Mouse (Mus musculus) neural tube, embryonic 10.5 days (tissue): ENCODE results near the gene Eml6.
"Not testable (repeated sequence)": the region's sequence is repeated elsewhere in the genome, so short reads cannot be mapped to it uniquely, and the experiment has no call there.

Experiments
- DNase-seq: peaks from one replicate; pipeline ENCODE4 v3.0.0-alpha.2; 2017; ENCODE audit warnings: low spot score; ENCODE audit errors: extremely low spot score

The Eml6 gene

DNA sequence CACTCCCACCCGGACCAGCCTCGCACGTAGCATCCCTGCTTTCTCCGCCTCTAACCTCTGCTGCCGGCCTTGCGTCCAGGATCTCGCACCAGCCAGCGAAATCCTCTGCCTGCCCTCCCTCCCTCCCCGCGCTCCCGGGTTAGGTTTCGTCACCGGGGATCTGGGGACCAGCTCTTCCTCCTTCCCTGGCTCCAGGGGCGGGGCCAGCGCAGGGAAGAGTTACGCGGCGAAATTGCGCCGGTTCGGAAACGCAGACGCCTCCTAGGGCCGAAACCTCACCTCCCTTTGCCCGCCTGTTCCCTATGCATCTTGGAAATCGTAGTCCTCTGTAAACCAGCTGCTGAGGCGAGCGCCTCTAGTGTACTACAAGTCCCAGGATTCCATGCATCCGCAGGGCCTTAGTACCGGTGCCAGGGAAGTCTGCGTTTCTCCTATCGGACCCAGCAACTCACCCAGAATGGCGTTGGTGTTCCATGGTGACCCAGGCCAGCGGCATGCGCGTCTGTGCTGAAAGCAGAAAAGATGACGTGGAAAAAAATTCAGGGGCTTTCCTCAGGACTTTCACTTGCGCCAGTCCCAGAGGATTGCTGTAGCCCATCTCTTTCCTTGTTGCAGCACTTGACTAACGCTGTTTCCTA, at the start of gene Eml6:
Eml6 (minus strand) TSS at position 199 of the 638 bp plus-strand sequence.
- peak; percentile 92 for DNase-seq

DNA sequence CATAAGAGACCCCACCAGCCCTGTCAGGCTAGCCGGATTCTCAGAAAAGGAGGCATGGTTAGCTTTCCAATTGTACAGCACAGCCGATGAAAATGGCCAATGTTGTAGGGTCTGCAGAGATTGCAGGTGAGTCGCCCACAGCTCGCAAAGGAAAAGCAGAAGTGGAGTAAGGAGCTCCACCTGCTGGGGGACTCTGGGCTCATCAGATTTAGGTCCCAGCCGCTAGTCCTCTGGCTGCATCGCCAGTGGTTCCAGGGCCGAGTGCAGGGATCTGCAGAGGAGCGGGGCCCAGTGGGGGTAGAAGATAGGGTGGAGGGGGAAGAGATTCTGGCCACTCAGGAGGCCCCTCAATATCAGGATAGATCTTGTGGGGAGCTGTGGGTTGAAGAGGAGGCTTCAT, 31.5 kb upstream of the Eml6 start:
- no peak for DNase-seq

DNA sequence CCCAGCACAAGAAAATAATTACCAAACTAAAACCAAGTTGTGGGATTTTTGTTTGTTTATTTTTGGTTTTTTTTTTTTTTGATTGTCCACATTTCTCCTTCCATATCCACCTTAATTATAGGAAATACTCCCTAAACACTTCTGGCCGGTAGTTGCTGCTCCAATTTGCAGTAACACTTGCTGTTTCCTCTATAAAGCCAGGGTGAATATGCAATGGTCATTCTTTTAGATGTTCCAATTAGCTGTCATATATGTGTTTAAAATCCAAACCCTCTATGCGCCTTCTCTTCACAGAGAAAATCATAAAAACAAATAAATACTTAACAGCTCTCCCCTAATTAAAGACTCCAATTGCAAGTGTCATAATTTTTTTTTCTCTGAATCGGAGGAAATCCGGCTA, 689 bp downstream of the Eml6 start:
- no peak for DNase-seq

GRCm38 (mm10) chr11:30024261-30025071, 1.4 kb downstream of the Eml6 start:
- DNase-seq = peak; percentile 61

- no peak for DNase-seq
Measured at GRCm38 (mm10) chr11:29986257-29986656, 39.6 kb downstream of the Eml6 start.

DNA sequence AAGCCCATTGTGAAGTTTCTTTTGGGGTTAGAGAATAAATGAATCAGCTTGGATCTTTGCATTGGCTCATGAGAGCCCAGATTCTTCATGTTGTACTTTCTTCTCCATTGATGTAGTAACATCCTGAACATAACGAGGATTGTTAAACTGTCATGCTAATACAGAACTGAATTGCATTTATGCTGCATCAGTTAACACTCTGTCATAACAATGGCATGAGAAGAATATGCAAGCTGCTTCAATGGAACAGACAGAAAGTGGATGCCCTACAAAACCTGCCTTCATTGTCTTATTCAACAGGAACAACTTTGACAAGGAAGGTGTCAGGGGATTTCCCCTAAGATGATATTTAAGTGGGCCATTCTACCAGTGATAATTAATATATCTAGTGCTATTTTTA, 57.0 kb downstream of the Eml6 start:
- no peak for DNase-seq

DNA sequence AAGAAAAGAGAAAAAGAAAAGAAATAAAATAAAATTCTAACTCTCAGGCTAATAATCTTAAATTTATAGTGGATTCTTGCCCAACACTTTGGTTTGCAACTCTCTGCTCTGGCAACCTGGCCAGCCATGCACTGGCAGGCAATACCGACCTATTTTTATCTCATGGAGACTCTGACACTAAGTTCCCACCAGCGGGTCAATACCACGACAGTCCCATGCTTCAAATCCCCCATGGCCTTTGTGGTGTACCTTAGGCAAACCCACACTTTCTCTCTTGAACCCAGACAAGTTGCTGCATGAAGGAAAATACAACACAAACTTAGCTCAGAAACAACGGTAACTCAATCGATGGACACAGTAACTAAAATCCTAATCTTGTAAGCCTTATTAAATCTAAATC, 66.5 kb downstream of the Eml6 start:
- DNase-seq = no peak

GRCm38 (mm10) chr11:29944661-29945060, 81.2 kb downstream of the Eml6 start:
- no peak for DNase-seq

GRCm38 (mm10) chr11:29924332-29924731, 101.5 kb downstream of the Eml6 start:
- no peak for DNase-seq

DNA sequence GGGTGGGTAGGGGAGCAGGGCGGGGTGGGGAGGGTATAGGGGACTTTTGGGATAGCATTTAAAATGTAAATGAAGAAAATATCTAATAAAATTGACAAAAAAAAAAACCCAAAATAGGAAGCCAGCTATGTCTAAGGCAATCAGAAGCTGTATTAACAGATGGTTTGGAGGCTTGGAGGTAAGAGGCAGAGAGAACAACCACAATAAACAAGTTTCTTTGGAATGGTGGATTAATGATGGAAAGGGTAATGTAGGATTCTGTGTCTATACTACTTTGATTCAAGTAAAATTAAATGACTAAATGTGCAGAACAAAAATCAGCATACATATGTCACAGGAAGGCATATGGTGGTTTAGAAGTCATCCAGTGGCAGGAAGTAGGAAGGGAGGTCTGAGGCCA, 102.0 kb downstream of the Eml6 start:
- DNase-seq = no peak

- no peak for DNase-seq
Measured at GRCm38 (mm10) chr11:29913180-29913579, 112.7 kb downstream of the Eml6 start.

DNA sequence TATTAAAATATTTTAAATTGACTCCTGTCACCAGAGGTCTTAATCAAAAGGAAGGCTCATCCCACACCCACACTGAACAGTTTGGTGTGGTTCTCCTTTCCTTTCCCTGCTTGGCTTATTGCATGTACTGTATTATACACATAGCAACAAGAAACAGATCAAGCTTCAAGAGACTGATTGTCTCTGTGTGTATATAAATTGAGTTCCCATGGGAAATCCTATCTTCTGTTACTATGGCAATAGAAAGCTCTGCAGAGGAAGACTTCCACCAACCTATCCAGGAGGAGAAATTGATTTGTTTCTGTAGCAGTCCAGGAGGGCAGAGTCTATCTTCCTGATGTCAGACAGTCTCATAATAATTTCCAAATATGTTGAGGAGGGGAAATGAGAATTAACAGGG, 116.5 kb downstream of the Eml6 start:
- no peak for DNase-seq

- peak; percentile 31 for DNase-seq
Measured at GRCm38 (mm10) chr11:29885160-29885559, 140.7 kb downstream of the Eml6 start.

DNA sequence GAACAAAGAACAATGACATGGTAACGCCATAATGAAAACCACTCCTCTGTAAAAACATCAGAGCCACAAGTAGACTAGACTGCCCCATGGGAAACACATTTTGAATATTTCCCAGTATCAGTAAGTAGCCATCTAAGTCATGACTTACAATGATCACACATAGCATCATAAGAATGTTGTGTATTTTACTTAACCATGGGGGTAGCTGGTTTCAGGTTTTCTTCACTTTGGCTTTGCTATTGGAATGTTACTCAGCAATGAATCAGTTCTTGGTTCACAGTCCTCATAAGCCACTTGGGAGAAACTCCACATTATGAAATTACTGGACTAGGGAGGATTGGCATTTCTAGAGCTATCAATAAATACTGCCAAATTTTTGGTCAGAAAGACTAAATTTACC, 141.5 kb downstream of the Eml6 start:
- no peak for DNase-seq

DNA sequence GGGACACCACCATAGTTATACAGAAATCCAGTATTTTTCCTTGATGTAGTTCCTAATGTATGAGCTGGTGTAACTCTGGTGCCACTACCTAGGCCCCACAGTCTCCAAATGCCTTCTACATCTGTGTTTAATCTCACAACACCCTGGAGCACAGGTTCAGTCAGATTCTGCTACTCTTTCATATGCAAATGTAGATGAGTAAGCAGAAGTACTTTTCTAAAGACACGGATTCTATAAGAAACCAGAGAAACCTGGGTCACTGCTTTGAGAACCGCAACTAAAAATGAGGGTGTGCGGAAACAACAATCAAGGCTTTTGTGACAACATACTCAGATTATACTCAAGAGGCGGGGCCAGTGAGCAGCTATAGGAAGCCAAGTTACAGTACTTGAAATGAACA, 142.8 kb downstream of the Eml6 start:
- DNase-seq = no peak

GRCm38 (mm10) chr11:29879641-29880040, 146.2 kb downstream of the Eml6 start:
- no peak for DNase-seq

DNA sequence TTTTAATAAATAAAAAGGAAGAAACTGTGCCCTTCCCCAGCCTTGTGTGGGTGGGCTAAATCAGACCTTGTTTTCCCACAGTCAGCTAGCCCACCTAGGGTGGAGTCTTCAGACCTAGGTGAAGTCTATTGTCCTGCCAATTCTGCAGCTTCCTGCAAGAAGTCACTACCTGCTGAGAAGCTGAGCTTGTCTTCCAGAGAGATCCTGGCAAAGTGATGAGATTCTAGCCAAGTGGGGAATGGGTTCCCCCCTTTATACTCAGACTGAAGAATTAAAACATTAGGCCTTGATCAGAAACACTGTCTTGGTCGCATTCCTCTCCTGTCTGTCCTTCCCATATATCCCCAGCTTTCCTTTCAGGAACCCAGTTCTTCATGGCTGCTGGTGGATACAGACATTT, 147.9 kb downstream of the Eml6 start:
- no peak for DNase-seq

- no peak for DNase-seq
Measured at GRCm38 (mm10) chr11:29877280-29877679, 148.6 kb downstream of the Eml6 start.

DNA sequence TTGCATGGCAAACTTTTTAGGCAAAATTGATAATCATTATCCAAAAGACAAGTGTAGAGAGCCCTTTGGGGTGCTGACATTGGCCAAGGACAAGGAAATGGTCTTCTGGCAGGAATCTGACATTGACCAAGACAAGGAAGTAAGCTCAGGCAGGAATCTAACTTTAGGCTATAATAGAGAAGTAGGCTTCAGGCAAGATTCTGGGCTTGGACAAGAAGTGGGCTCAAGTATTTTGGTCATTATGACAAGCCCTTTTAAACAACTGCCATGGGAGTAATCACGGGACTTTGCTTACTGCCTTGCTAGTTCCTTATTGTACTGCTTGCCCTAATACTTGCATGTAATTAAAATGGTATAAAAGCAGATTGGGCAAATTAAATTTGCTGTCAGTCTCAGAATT, 151.1 kb downstream of the Eml6 start:
- not testable (repeated sequence) for DNase-seq

DNA sequence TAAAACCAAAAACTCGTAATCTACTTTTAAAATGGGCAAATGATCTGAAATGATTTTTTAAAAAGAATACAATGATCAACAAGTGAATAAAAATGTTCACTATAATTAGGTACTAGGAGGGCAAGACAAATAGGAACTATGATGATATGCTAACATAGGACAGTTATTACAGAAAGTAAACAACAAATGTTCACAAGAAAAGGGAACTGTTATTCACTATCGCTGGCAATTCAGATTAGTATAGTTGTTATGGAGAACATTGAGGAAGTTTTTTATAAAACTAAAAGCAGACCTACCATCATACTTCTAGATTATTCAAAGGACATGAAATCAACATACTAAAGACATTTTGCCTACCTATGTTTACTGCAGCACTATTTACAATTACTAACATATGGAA, 155.7 kb downstream of the Eml6 start:
- DNase-seq = no peak

DNA sequence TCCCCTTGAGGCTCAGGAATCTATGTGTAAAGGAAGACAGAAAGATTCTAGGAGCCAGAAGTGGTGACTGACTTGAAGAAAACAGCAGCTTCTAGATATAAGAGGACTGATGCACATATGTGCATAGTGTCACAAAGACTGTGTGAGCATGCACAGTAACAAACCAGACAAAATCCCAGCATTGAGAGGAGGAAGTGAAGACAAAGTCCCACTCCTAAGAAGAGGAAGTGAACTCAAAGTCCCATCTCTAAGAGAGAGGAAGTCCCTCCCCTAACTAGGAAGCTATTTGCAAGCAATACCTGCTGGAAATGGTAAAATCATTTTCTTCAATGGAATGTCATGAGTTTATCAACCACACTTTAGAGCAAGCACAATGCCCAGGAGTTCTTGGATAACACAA, 161.6 kb downstream of the Eml6 start:
- DNase-seq = no peak

DNA sequence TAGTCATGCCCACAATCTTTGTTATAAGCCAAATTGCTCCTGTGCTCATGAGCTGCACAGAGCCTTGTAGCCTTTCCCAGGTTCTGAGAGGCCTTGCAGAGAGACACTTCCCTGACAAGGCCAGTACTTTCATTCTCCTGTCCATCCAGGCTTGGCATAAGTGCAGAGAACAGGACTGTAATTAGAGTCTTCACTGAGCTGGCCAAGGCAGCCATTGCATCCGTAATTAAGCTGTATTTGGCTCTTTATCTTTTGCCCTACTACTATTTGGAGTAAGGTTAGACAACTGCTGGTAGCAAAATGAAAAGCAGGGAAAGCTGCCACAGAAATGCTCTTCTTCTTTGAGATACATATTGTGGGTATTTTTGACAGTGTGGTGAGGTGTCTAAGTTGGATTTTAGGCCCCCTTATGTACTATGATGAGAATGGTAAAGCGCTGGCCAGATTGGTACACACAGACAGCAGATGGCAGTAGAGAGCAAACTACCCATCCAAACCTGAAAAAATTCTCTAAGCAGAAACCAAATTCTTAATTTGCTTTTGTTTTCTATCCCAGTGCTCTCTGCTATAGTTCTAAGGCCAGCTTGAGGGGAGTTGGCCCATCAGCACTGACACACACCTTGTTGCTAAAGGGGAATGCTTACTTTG, 164.0 kb downstream of the Eml6 start:
- peak; percentile 32 for DNase-seq

DNA sequence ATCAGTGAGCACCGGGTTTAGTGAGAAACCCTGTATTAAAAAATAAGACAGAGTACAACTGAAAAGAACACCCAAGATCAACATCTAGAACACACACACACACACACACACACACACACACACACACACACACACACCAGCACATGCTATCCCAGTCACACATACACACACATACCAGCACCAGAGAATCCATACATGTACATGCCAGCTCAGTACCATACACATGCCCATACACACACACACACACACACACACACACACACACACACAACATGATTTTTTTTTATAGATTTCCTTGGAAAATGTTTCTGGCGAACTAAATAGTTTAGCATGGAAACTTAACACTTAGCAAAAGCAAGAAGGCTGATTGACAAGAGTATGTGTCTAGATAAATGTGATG, 164.8 kb downstream of the Eml6 start:
- DNase-seq = no peak
